Mouse (Mus musculus): ENCODE measurements around the gene Fstl3.

DNA sequence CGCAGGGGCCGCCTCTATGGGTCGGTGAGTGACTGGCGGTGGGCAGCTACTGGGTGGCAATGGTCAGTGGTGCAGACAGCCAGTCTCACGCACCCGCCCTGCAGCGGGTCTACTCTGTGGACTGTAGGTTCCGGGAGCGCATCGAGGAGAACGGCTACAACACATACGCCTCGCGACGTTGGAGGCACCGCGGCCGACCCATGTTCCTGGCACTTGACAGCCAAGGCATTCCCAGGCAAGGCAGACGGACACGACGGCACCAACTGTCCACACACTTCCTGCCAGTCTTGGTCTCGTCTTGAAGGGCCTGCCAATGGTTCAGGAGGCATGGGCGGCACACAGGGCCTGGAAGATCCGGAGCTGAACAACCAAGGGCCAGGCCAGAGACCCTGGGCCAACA is 20.4 kb upstream of the Fstl3 start:
- TF ChIP-seq POLR2A (IDR thresholded peaks at IDR 0.05; ENCODE audit: borderline replicate concordance, insufficient read depth, low read length): no peak
- TF ChIP-seq CTCF (IDR thresholded peaks at IDR 0.05; ENCODE audit: borderline replicate concordance, insufficient read depth, low read depth, low read length): no peak
